Mouse (Mus musculus): ENCODE measurements around the gene Mon2. TPM values are rescaled to one million over a fixed set of nuclear protein-coding genes. Genes with fewer than 3 reads are reported as not detected.

The Mon2 gene
- total and polyA plus RNA-seq, 3 experiments = 33.8 to 38.6 TPM; not detected in 1

- Histone ChIP-seq H3K4me3 (ENCODE audit: control insufficient read depth in 1 of 2, insufficient read depth in 1 of 2, low read depth in 2 of 2, low read length in 2 of 2) (no peak overlapping the region), H3K4me1 (ENCODE audit: control insufficient read depth in 1 of 2, insufficient read depth in 2 of 2, low read length in 2 of 2) (no peaks in the 10 kb centered on the region), H3K79me2 (ENCODE audit: control insufficient read depth, insufficient read depth, low read length, poor library complexity) (no peaks in the 10 kb centered on the region), H3K9me3 (replicated peaks; ENCODE audit: insufficient read depth, low read length) (no peaks in the 10 kb centered on the region), H3K9ac (ENCODE audit: control insufficient read depth, low read depth, low read length, poor library complexity, severe bottlenecking) (no peak overlapping the region), H3K27ac (ENCODE audit: control insufficient read depth, low read depth, low read length) (no peak overlapping the region), H3K27me3 (ENCODE audit: control insufficient read depth in 1 of 2, insufficient read depth in 2 of 2, low read length in 2 of 2) (peaks cover 0 to under 1% of the 10 kb centered on the region in 2 experiments; a peak in 1 of 4 replicates), H3K36me3 (ENCODE audit: control insufficient read depth in 1 of 2, insufficient read depth in 2 of 2, low read length in 2 of 2) (no peaks in the 10 kb centered on the region)
- DNase-seq (ENCODE audit: low read depth, low spot score) = no peak
- no peak for TF ChIP-seq GABPA (IDR thresholded peaks at IDR 0.05; ENCODE audit: low read depth, low read length)
- TF ChIP-seq TCF12 (IDR thresholded peaks at IDR 0.05; ENCODE audit: low read depth, low read length) = no peak
- TF ChIP-seq UBTF (IDR thresholded peaks at IDR 0.05; ENCODE audit: borderline replicate concordance, insufficient read depth, low read depth, low read length) = no peak
- TF ChIP-seq NRF1 (IDR thresholded peaks at IDR 0.05; ENCODE audit: insufficient read depth, low read depth, low read length, poor library complexity, severe bottlenecking) = no peak
- no peak for TF ChIP-seq RCOR1 (IDR thresholded peaks at IDR 0.05; ENCODE audit: low read depth, low read length)
- no peak for TF ChIP-seq SIN3A (IDR thresholded peaks at IDR 0.05; ENCODE audit: low read length)
- TF ChIP-seq MYC (IDR thresholded peaks at IDR 0.05; ENCODE audit: low read depth, low read length) = no peak
- no peak for TF ChIP-seq POLR2AphosphoS5 (IDR thresholded peaks at IDR 0.05; ENCODE audit: borderline replicate concordance, low read depth, low read length)
- no peak for TF ChIP-seq MAX (IDR thresholded peaks at IDR 0.05; ENCODE audit: low read length)
- TF ChIP-seq GATA1 (IDR thresholded peaks at IDR 0.05; ENCODE audit: low read depth, low read length) = no peak
- no peak for TF ChIP-seq RAD21 (IDR thresholded peaks at IDR 0.05; ENCODE audit: low read depth, low read length)
- no peak for TF ChIP-seq CTCF (IDR thresholded peaks at IDR 0.05 in 2 of 3, conservative IDR thresholded peaks at IDR 0.05 in 1 of 3; ENCODE audit: control insufficient read depth in 1 of 3, insufficient read depth in 1 of 3, low read depth in 2 of 3, low read length in 3 of 3, poor library complexity in 1 of 3, severe bottlenecking in 1 of 3)
- TF ChIP-seq ZNF384 (IDR thresholded peaks at IDR 0.05; ENCODE audit: low read depth, low read length) = no peak
Observed at GRCm38 (mm10) chr10:122944888-122945287, 131.4 kb downstream of the Mon2 start.

- Histone ChIP-seq H3K4me1 (ENCODE audit: control insufficient read depth in 1 of 2, insufficient read depth in 2 of 2, low read length in 2 of 2) (no peaks in the 10 kb centered on the region), H3K9ac (ENCODE audit: control insufficient read depth, low read depth, low read length, poor library complexity, severe bottlenecking) (no peak overlapping the region), H3K9me3 (replicated peaks; ENCODE audit: insufficient read depth, low read length) (no peaks in the 10 kb centered on the region), H3K27me3 (ENCODE audit: control insufficient read depth in 1 of 2, insufficient read depth in 2 of 2, low read length in 2 of 2) (no peaks in the 10 kb centered on the region), H3K27ac (ENCODE audit: control insufficient read depth, low read depth, low read length) (no peak overlapping the region), H3K4me3 (ENCODE audit: control insufficient read depth in 1 of 2, insufficient read depth in 1 of 2, low read depth in 2 of 2, low read length in 2 of 2) (no peak overlapping the region), H3K79me2 (ENCODE audit: control insufficient read depth, insufficient read depth, low read length, poor library complexity) (no peaks in the 10 kb centered on the region), H3K36me3 (ENCODE audit: control insufficient read depth in 1 of 2, insufficient read depth in 2 of 2, low read length in 2 of 2) (no peaks in the 10 kb centered on the region)
- DNase-seq (ENCODE audit: low read depth, low spot score) = no peak
- no peak for TF ChIP-seq MAX (IDR thresholded peaks at IDR 0.05; ENCODE audit: low read length)
- no peak for TF ChIP-seq JUND (IDR thresholded peaks at IDR 0.05; ENCODE audit: low read depth, low read length)
- TF ChIP-seq CTCF (IDR thresholded peaks at IDR 0.05 in 2 of 3, conservative IDR thresholded peaks at IDR 0.05 in 1 of 3; ENCODE audit: control insufficient read depth in 1 of 3, insufficient read depth in 1 of 3, low read depth in 2 of 3, low read length in 3 of 3, poor library complexity in 1 of 3, severe bottlenecking in 1 of 3) = no peak
- TF ChIP-seq MEF2A (IDR thresholded peaks at IDR 0.05; ENCODE audit: extremely low read depth, insufficient replicate concordance, low read depth, low read length, poor library complexity, severe bottlenecking) = no peak
- TF ChIP-seq MYC (IDR thresholded peaks at IDR 0.05; ENCODE audit: low read depth, low read length) = no peak
- no peak for TF ChIP-seq USF2 (IDR thresholded peaks at IDR 0.05; ENCODE audit: borderline replicate concordance in 1 of 2, insufficient read depth in 1 of 2, low read depth in 1 of 2, low read length in 2 of 2)
- no peak for TF ChIP-seq TBP (IDR thresholded peaks at IDR 0.05; ENCODE audit: low read depth, low read length)
- no peak for TF ChIP-seq KAT2A (conservative IDR thresholded peaks at IDR 0.05; ENCODE audit: low read depth, low read length)
- TF ChIP-seq ZNF384 (IDR thresholded peaks at IDR 0.05; ENCODE audit: low read depth, low read length) = no peak
- TF ChIP-seq TAL1 (IDR thresholded peaks at IDR 0.05; ENCODE audit: low read length) = no peak
- no peak for TF ChIP-seq SMC3 (IDR thresholded peaks at IDR 0.05; ENCODE audit: low read depth, low read length)
- TF ChIP-seq E2F4 (IDR thresholded peaks at IDR 0.05; ENCODE audit: borderline replicate concordance, low read depth, low read length) = no peak
- no peak for TF ChIP-seq USF1 (IDR thresholded peaks at IDR 0.05; ENCODE audit: low read depth, low read length)
- no peak for TF ChIP-seq POLR2AphosphoS5 (IDR thresholded peaks at IDR 0.05; ENCODE audit: borderline replicate concordance, low read depth, low read length)
- no peak for TF ChIP-seq GABPA (IDR thresholded peaks at IDR 0.05; ENCODE audit: low read depth, low read length)
- TF ChIP-seq TCF12 (IDR thresholded peaks at IDR 0.05; ENCODE audit: low read depth, low read length) = no peak
- no peak for TF ChIP-seq NELFE (IDR thresholded peaks at IDR 0.05; ENCODE audit: low read depth, low read length)
- TF ChIP-seq UBTF (IDR thresholded peaks at IDR 0.05; ENCODE audit: borderline replicate concordance, insufficient read depth, low read depth, low read length) = no peak
- no peak for TF ChIP-seq BHLHE40 (IDR thresholded peaks at IDR 0.05; ENCODE audit: borderline replicate concordance, low read depth, low read length)
Observed at GRCm38 (mm10) chr10:122943824-122944223, 132.5 kb downstream of the Mon2 start.
